ENCODE assay signal across 9 mouse cellular contexts in the genomic region with DNA sequence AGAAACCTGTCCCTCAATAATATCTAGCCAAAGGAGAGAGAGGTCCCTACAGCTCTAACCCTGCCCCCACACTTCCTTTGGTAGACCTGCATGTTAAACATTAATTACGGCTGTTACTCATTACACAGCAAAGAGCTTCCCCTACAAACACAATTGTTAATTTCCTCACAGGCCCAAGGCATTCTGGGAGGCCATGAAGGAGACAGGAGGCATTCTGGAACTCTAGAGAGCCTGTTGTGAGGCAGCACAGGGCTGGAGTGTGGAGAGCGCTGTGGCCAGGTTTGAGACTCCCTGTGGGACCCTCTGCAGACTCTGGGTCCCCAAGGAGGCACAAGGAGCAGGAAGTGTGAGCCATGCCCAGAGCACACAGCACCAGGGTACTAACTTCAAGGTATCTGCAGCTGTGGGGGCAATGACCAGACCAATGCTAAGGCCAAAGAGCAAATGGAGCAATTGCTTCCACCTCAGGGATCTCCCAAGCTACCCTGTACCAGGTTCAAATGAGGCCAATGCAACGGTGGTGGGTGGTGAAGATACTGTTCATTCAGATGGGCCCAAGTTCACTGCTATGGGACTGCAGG. TPM values are rescaled to one million over a fixed set of nuclear protein-coding genes. Genes with fewer than 3 reads are reported as not detected.
DNase-seq lines count a peak whose midpoint lies in the region; ATAC-seq and TF ChIP-seq lines count a peak whose summit lies in the region.
"Had no signal": no experiment of that assay in that cellular context is flagged by ENCODE, and none has a peak within 500 bp of the region (broad histone marks: within the 10 kb centered on the region; RNA-seq: fewer than 3 reads in every experiment).

No protein-coding gene starts in this region.

- no peak for TF ChIP-seq POLR2A in heart, adult 2 months (IDR thresholded peaks at IDR 0.05; ENCODE audit: insufficient read depth, low read depth, low read length)

- H3K79me2 ChIP-seq in heart, adult 2 months (replicated peaks; ENCODE audit: control insufficient read depth, insufficient read depth, low read length), result no peaks in the 10 kb centered on the region

- no peak for ATAC-seq in midbrain, embryonic 15.5 days (replicated peaks)

- 66% methylated on average over 3 of the region's 3 CpGs for WGBS in heart, adult 2 months
- WGBS in embryonic facial prominence, embryonic 10.5 days, result 56% methylated on average over 3 of the region's 3 CpGs
- 85% methylated on average over 3 of the region's 3 CpGs for WGBS in midbrain, embryonic 15.5 days

- peak overlapping the region; percentile 47 for H3K27ac ChIP-seq in heart, adult 2 months
- H3K27ac ChIP-seq in embryonic facial prominence, embryonic 10.5 days (replicated peaks), result peak overlapping the region; percentile 80
- H3K27ac ChIP-seq in midbrain, embryonic 15.5 days, result no peak overlapping the region

- no peak overlapping the region for H3K4me3 ChIP-seq in heart, adult 2 months
- no peak overlapping the region for H3K4me3 ChIP-seq in embryonic facial prominence, embryonic 10.5 days
- no peak overlapping the region for H3K4me3 ChIP-seq in midbrain, embryonic 15.5 days
- H3K4me3 ChIP-seq: layer of hippocampus, adult 2 months had no signal

- DNase-seq in heart, adult 2 months, result no peak
- no peak for DNase-seq in heart, postnatal 14 days
- DNase-seq in embryonic facial prominence, embryonic 10.5 days (ENCODE audit: low spot score), result no peak
- DNase-seq in kidney, postnatal 10 days, result peak; percentile 70
- peak; percentile 54 for DNase-seq in lung, postnatal 10 days
- DNase-seq in spleen, postnatal 4 days (ENCODE audit: low spot score in 2 of 2), result no peak
- no peak for DNase-seq in ovary, postnatal 36 days (ENCODE audit: low spot score)

- H3K36me3 ChIP-seq in heart, adult 2 months (ENCODE audit: control insufficient read depth, insufficient read depth, low read length), result no peaks in the 10 kb centered on the region
- H3K36me3 ChIP-seq in embryonic facial prominence, embryonic 10.5 days (replicated peaks), result peaks cover 42% of the 10 kb centered on the region
- no peaks in the 10 kb centered on the region for H3K36me3 ChIP-seq in midbrain, embryonic 15.5 days (replicated peaks)

- TF ChIP-seq EP300 in heart, adult 2 months (IDR thresholded peaks at IDR 0.05; ENCODE audit: insufficient read depth, low read depth, low read length), result no peak

- intact Hi-C loops in heart, adult 2 months (cut with DNase I), result no loop called here
- intact Hi-C loops in heart, postnatal 14 days (cut with DNase I), result loop anchor here (2.0 kb wide), 1 partner anchor 17 kb away; no protein-coding TSS in a partner anchor

- no peaks in the 10 kb centered on the region for H3K9me3 ChIP-seq in embryonic facial prominence, embryonic 10.5 days
- H3K9me3 ChIP-seq in midbrain, embryonic 15.5 days, result no peaks in the 10 kb centered on the region

- peaks cover 15% of the 10 kb centered on the region for H3K4me1 ChIP-seq in heart, adult 2 months (ENCODE audit: control insufficient read depth, insufficient read depth, low read length)
- H3K4me1 ChIP-seq in embryonic facial prominence, embryonic 10.5 days, result peaks cover 76% of the 10 kb centered on the region
- H3K4me1 ChIP-seq in midbrain, embryonic 15.5 days, result no peaks in the 10 kb centered on the region

- H3K9ac ChIP-seq in heart, adult 2 months (ENCODE audit: low read depth, low read length), result no peak overlapping the region
- H3K9ac ChIP-seq in midbrain, embryonic 15.5 days, result no peak overlapping the region

- H3K27me3 ChIP-seq in heart, adult 2 months (ENCODE audit: control insufficient read depth, insufficient read depth, low read length), result no peaks in the 10 kb centered on the region
- H3K27me3 ChIP-seq in embryonic facial prominence, embryonic 10.5 days (replicated peaks; ENCODE audit: low read depth, poor library complexity, severe bottlenecking), result no peaks in the 10 kb centered on the region
- no peaks in the 10 kb centered on the region for H3K27me3 ChIP-seq in midbrain, embryonic 15.5 days (replicated peaks)

- no peak overlapping the region for H3K4me2 ChIP-seq in midbrain, embryonic 15.5 days

- no peak for TF ChIP-seq CTCF in heart, adult 2 months (IDR thresholded peaks at IDR 0.05)

RNA-seq across cellular contexts. Expression of a gene that starts 44.8 kb away (rescaled TPM):
- 100 to 1,000 TPM; 103 to 123 TPM for total RNA-seq in heart, adult 2 months (2021)
- 68.9 and 81.6 TPM in 2 replicates for polyA plus RNA-seq in heart, adult 2 months (2012; rRNA removed)
- 100 to 1,000 TPM; 130 to 147 TPM for total RNA-seq in heart, postnatal 14 days (2021)
- 82.0 and 87.0 TPM in 2 replicates for polyA plus RNA-seq in embryonic facial prominence, embryonic 10.5 days (2016; fragmentation: Nextera tagmentation; extraction: Ambion mirVana)
- polyA plus RNA-seq in midbrain, embryonic 15.5 days (2015; fragmentation: Nextera tagmentation; extraction: Ambion mirVana), result 72.1 and 77.6 TPM in 2 replicates

Comparison
In these comparisons a context has a peak if more than half of its experiments do, and no peak if none do; other contexts are left out.
1. DNase-seq: peak in kidney, postnatal 10 days (single experiment) and lung, postnatal 10 days (single experiment); none in heart, adult 2 months (0 of 2), heart, postnatal 14 days (0 of 2), embryonic facial prominence, embryonic 10.5 days (single experiment), spleen, postnatal 4 days (0 of 2) and ovary, postnatal 36 days (single experiment).